Comparison of ENCODE assay signal across 40 mouse cellular contexts in genomic region chr3:81975607-81976006, GRCm38 (mm10). TPM values are rescaled to one million over a fixed set of nuclear protein-coding genes. Genes with fewer than 3 reads are reported as not detected.
DNase-seq lines count a peak whose midpoint lies in the region; ATAC-seq and TF ChIP-seq lines count a peak whose summit lies in the region.
"Had no signal": no experiment of that assay in that cellular context is flagged by ENCODE, and none has a peak within 500 bp of the region (broad histone marks: within the 10 kb centered on the region; RNA-seq: fewer than 3 reads in every experiment).

No protein-coding gene starts in this region.

- H3K9ac ChIP-seq in liver, postnatal 0 days (replicated peaks), result no peak overlapping the region
- no peak overlapping the region for H3K9ac ChIP-seq in liver, embryonic 12.5 days
- H3K9ac ChIP-seq: heart, embryonic 12.5 days; hindbrain, embryonic 15.5 days; kidney, embryonic 15.5 days; midbrain, embryonic 13.5 days; neural tube, embryonic 15.5 days had no signal

- no peak for TF ChIP-seq EP300 in liver, postnatal 0 days (IDR thresholded peaks at IDR 0.05; ENCODE audit: low read depth)

- 0 out of 2 replicates have a peak, but pooled peaks have one; percentile 29 for ATAC-seq in liver, postnatal 0 days
- no peak for ATAC-seq in liver, embryonic 12.5 days
- ATAC-seq: forebrain, embryonic 16.5 days; inflammation-experienced regulatory T-cells, adult 6 months; midbrain, embryonic 13.5 days had no signal

- 53% methylated on average over 4 of the region's 4 CpGs for WGBS in liver, postnatal 0 days (ENCODE audit: insufficient replicate concordance)
- 46% methylated on average over 4 of the region's 4 CpGs for whole genome bisulfite sequencing in liver, embryonic 12.5 days (ENCODE audit: insufficient replicate concordance)

- H3K4me1 ChIP-seq in liver, postnatal 0 days (ENCODE audit: insufficient read depth), result no peaks in the 10 kb centered on the region
- H3K4me1 ChIP-seq in liver, embryonic 12.5 days, result no peaks in the 10 kb centered on the region
- H3K4me1 ChIP-seq: hindbrain, embryonic 15.5 days; kidney, embryonic 15.5 days; midbrain, embryonic 13.5 days; neural tube, embryonic 15.5 days had no signal

- DNase-seq in liver, postnatal 0 days, result no peak
- peak; percentile 5 for DNase-seq in lung, postnatal 10 days
- DNase-seq in lung, postnatal 4 days, result no peak
- peak; percentile 71 for DNase-seq in layer of hippocampus, adult 9-11 months
- peak; percentile 37 for DNase-seq in yolk sac, embryonic 10.5 days (ENCODE audit: low spot score)
- DNase-seq in gastrocnemius, postnatal 25 days, result no peak
- DNase-seq in right cerebral cortex, postnatal 10 days (ENCODE audit: low spot score in 2 of 2), result no peak
- DNase-seq: adrenal gland, postnatal 25 days; cerebellum, adult 18-20 months; cerebellum, postnatal 14 days; gastrocnemius, adult 2 months; heart, adult 2 months; kidney, adult 18-20 months; kidney, postnatal 25 days; right cerebral cortex, postnatal 4 days; thymus, adult 2 months; thymus, postnatal 36 days had no signal

- no peak overlapping the region for H3K27ac ChIP-seq in liver, postnatal 0 days (ENCODE audit: low read depth)
- no peak overlapping the region for H3K27ac ChIP-seq in liver, embryonic 12.5 days
- H3K27ac ChIP-seq: gastrocnemius, adult 2 months; heart, adult 2 months; hindbrain, embryonic 15.5 days; kidney, embryonic 15.5 days; macrophage; midbrain, embryonic 13.5 days; neural tube, embryonic 15.5 days had no signal

- TF ChIP-seq CTCF in liver, postnatal 0 days (IDR thresholded peaks at IDR 0.05; ENCODE audit: low read depth), result no peak

- H3K9me3 ChIP-seq in liver, postnatal 0 days (ENCODE audit: low read length), result no peaks in the 10 kb centered on the region
- no peaks in the 10 kb centered on the region for H3K9me3 ChIP-seq in liver, embryonic 12.5 days (replicated peaks)
- H3K9me3 ChIP-seq: heart, embryonic 12.5 days; hindbrain, embryonic 15.5 days; kidney, embryonic 15.5 days; midbrain, embryonic 13.5 days; neural tube, embryonic 15.5 days had no signal

- H3K27me3 ChIP-seq in liver, postnatal 0 days (ENCODE audit: insufficient read depth, low read length), result no peaks in the 10 kb centered on the region
- no peaks in the 10 kb centered on the region for H3K27me3 ChIP-seq in liver, embryonic 12.5 days (replicated peaks)
- H3K27me3 ChIP-seq: heart, embryonic 12.5 days; hindbrain, embryonic 15.5 days; kidney, embryonic 15.5 days; midbrain, embryonic 13.5 days; neural tube, embryonic 15.5 days had no signal

- no peak overlapping the region for H3K4me2 ChIP-seq in liver, postnatal 0 days (ENCODE audit: low read depth, low read length)
- no peak overlapping the region for H3K4me2 ChIP-seq in liver, embryonic 12.5 days
- H3K4me2 ChIP-seq: heart, embryonic 12.5 days; hindbrain, embryonic 15.5 days; kidney, embryonic 15.5 days; liver, embryonic 11.5 days; midbrain, embryonic 13.5 days; neural tube, embryonic 15.5 days had no signal

- no peaks in the 10 kb centered on the region for H3K36me3 ChIP-seq in liver, postnatal 0 days (replicated peaks; ENCODE audit: insufficient read depth, low read length)
- no peaks in the 10 kb centered on the region for H3K36me3 ChIP-seq in liver, embryonic 12.5 days
- H3K36me3 ChIP-seq: heart, embryonic 12.5 days; hindbrain, embryonic 15.5 days; kidney, embryonic 15.5 days; midbrain, embryonic 13.5 days; neural tube, embryonic 15.5 days had no signal

- H3K4me3 ChIP-seq in liver, postnatal 0 days (ENCODE audit: low read depth, low read length), result no peak overlapping the region
- no peak overlapping the region for H3K4me3 ChIP-seq in liver, embryonic 12.5 days
- H3K4me3 ChIP-seq: erythroblast, embryonic 14.5 days; gastrocnemius, adult 2 months; heart, adult 2 months; heart, embryonic 12.5 days; hindbrain, embryonic 15.5 days; kidney, embryonic 15.5 days; midbrain, embryonic 13.5 days; neural tube, embryonic 15.5 days had no signal

RNA-seq across cellular contexts. Expression of gene Tdo2, which starts 0.4 kb away (rescaled TPM):
- polyA plus RNA-seq in liver, postnatal 0 days (2015; fragmentation: Nextera tagmentation; extraction: Ambion mirVana), result 8.6 and 9.3 TPM in 2 replicates
- polyA plus RNA-seq in liver, embryonic 12.5 days (2016; fragmentation: Nextera tagmentation; extraction: Ambion mirVana), result 0.12 and 0.17 TPM in 2 replicates
- not detected for total RNA-seq in gastrocnemius, postnatal 25 days (2021)
- total RNA-seq: gastrocnemius, adult 2 months; heart, adult 2 months; hematopoietic stem cell, adult 5-6 weeks; megakaryocyte-erythroid progenitor cell, adult 5-6 weeks had no signal
- polyA plus RNA-seq: embryonic facial prominence, embryonic 14.5 days; erythroblast, embryonic 14.5 days; forebrain, embryonic 11.5 days; heart, adult 2 months; macrophage; midbrain, embryonic 13.5 days; spleen, adult 2 months had no signal

RNA-seq across cellular contexts. Expression of gene Asic5, which starts 6.5 kb away (rescaled TPM):
- 0.64 and 1.1 TPM in 2 replicates for polyA plus RNA-seq in liver, postnatal 0 days (2015; fragmentation: Nextera tagmentation; extraction: Ambion mirVana)
- not detected in 2 replicates for polyA plus RNA-seq in liver, embryonic 12.5 days (2016; fragmentation: Nextera tagmentation; extraction: Ambion mirVana)
- total RNA-seq in gastrocnemius, postnatal 25 days (2021), result not detected
- total RNA-seq: adrenal gland, adult 18-20 months; adrenal gland, postnatal 25 days; gastrocnemius, adult 2 months; gastrocnemius, postnatal 4 days; heart, adult 2 months; hematopoietic stem cell, adult 5-6 weeks; layer of hippocampus, postnatal 14 days; left cerebral cortex, postnatal 10 days; megakaryocyte-erythroid progenitor cell, adult 5-6 weeks had no signal
- polyA plus RNA-seq: cortical plate, adult 2 months; embryonic facial prominence, embryonic 14.5 days; erythroblast, embryonic 14.5 days; forebrain, embryonic 11.5 days; forebrain, embryonic 16.5 days; heart, adult 2 months; heart, embryonic 12.5 days; heart, postnatal 0 days; hindbrain, embryonic 15.5 days; inflammation-experienced regulatory T-cells, adult 6 months; kidney, embryonic 15.5 days; limb, embryonic 11.5 days; liver, embryonic 11.5 days; macrophage; neural tube, embryonic 15.5 days; spleen, adult 2 months had no signal

RNA-seq across cellular contexts. Expression of gene Ctso, which starts 43.2 kb away (rescaled TPM):
- polyA plus RNA-seq in liver, postnatal 0 days (2015; fragmentation: Nextera tagmentation; extraction: Ambion mirVana), result 33.7 and 35.6 TPM in 2 replicates
- 5.1 and 5.6 TPM in 2 replicates for polyA plus RNA-seq in liver, embryonic 12.5 days (2016; fragmentation: Nextera tagmentation; extraction: Ambion mirVana)
- 1 to 10 TPM; 3.6 to 4.6 TPM for total RNA-seq in gastrocnemius, postnatal 25 days (2021)

Comparison
In these comparisons a context has a peak if more than half of its experiments do, and no peak if none do; other contexts are left out.
1. DNase-seq: peak in lung, postnatal 10 days (single experiment), layer of hippocampus, adult 9-11 months (single experiment) and yolk sac, embryonic 10.5 days (single experiment); none in liver, postnatal 0 days (single experiment), lung, postnatal 4 days (0 of 2), gastrocnemius, postnatal 25 days (single experiment) and right cerebral cortex, postnatal 10 days (0 of 2).